Mouse (Mus musculus) fat pad, adult 2 months (tissue): ENCODE results near the gene Tmem116.

Source experiments
- DNase-seq: peaks from one replicate; pipeline ENCODE4 v3.0.0-alpha.2; 2011; ENCODE audit warnings: low read depth, low spot score; ENCODE audit errors: extremely low read depth

The Tmem116 gene

GRCm38 (mm10) chr5:121536921-121537555 is 85.3 kb downstream of the Tmem116 start:
- DNase-seq, result no peak

- no peak for DNase-seq
These were observed 85.9 kb downstream of the Tmem116 start for GRCm38 (mm10) chr5:121537588-121537987.

- no peak for DNase-seq
These were observed 88.4 kb downstream of the Tmem116 start for GRCm38 (mm10) chr5:121540066-121540465.

GRCm38 (mm10) chr5:121541235-121541634 is 89.5 kb downstream of the Tmem116 start:
- DNase-seq, result no peak

- DNase-seq, result no peak
These were observed 91.7 kb downstream of the Tmem116 start for GRCm38 (mm10) chr5:121543370-121543769.

- no peak for DNase-seq
These were observed 93.5 kb downstream of the Tmem116 start, which contains the start of the genes Adam1a and Gm42878 for GRCm38 (mm10) chr5:121544910-121545792. Gene Adam1a, minus strand, starts transcription at chr5:121545482. Gene Gm42878, minus strand, starts transcription at chr5:121545482.

- no peak for DNase-seq
These were observed 94.3 kb downstream of the Tmem116 start, which contains the start of gene Mapkapk5 for GRCm38 (mm10) chr5:121545793-121546529. Gene Mapkapk5, minus strand, starts transcription at chr5:121545905.

- no peak for DNase-seq
These were observed 94.8 kb downstream of the Tmem116 start for GRCm38 (mm10) chr5:121546530-121546895.

GRCm38 (mm10) chr5:121547084-121547483 is 95.4 kb downstream of the Tmem116 start:
- no peak for DNase-seq

- DNase-seq, result no peak
These were observed 97.5 kb downstream of the Tmem116 start for GRCm38 (mm10) chr5:121549196-121549595.

GRCm38 (mm10) chr5:121562436-121562835 is 110.7 kb downstream of the Tmem116 start:
- DNase-seq, result no peak

GRCm38 (mm10) chr5:121564468-121564895 is 112.8 kb downstream of the Tmem116 start:
- DNase-seq, result no peak

- DNase-seq, result no peak
These were observed 114.5 kb downstream of the Tmem116 start for GRCm38 (mm10) chr5:121566035-121566681.

GRCm38 (mm10) chr5:121569881-121570420 is 118.3 kb downstream of the Tmem116 start:
- no peak for DNase-seq

GRCm38 (mm10) chr5:121570787-121571186 is 119.1 kb downstream of the Tmem116 start:
- DNase-seq, result no peak
